Mouse (Mus musculus) c-Kit-positive CD71-negative TER-119-negative erythroid progenitor cells, embryonic 14.5 days (primary cell): ENCODE measurements at regions not wholly inside any gene's neighbourhood (a gene's known extent, or its start where the extent isn't known, plus 50 kb on each side); places are given as distances from the start of the nearest gene placed in this dataset.

ENCODE experiments used
- DNase-seq: peaks from one replicate; pipeline ENCODE4 v3.0.0-alpha.2; 2013; ENCODE audit warnings: low read depth

DNA sequence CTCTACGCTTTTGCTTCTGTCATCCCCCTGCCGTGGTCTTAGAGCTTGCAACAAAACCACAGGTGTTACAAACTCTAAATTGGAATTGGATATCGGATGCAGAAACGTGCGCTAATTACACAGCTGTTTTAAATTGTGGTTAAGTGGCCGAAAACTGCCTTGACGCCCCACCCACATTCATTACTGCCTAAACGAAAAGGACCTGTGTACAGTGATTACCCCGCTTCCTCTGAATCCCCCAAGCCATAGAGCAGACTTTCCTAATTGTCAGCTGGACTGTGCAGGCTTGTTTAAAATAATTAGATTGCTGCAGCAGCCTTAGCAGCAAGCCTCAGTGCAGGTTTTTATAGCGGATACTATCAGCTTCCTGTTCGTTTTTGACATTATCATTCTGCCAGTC, 94.7 kb downstream of the Cxxc4 start:
- no peak for DNase-seq

DNA sequence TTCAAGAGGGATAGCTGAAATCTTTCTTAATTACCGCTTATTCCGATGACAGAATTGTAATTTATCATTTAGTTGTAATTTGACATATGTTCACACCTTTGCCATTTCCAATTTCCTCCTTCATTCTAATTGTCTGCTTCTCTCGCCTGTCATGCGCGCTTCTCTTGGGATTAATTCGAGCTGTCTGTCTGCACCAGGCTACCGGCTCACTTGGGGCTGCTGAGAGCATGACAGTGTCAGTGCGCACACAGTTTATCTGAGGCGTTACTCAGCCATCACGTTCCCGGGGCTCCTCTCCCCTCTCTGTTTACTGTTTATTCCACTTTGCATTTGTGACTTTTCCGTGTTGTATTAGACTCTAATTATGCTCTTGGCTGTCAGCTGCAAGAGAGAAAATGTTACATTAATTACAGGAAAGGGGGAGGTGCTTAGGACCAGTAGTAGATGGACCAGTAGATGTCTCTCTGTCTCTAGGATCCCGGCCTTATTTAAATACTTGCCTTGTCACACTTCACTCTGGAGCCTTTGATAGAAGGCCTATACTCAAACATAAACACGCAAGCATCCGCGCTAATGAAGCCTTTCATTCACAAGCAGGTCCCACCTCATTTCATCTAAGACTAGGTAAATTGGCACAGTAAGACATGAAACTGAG, 95.3 kb downstream of the Cxxc4 start:
- no peak for DNase-seq

DNA sequence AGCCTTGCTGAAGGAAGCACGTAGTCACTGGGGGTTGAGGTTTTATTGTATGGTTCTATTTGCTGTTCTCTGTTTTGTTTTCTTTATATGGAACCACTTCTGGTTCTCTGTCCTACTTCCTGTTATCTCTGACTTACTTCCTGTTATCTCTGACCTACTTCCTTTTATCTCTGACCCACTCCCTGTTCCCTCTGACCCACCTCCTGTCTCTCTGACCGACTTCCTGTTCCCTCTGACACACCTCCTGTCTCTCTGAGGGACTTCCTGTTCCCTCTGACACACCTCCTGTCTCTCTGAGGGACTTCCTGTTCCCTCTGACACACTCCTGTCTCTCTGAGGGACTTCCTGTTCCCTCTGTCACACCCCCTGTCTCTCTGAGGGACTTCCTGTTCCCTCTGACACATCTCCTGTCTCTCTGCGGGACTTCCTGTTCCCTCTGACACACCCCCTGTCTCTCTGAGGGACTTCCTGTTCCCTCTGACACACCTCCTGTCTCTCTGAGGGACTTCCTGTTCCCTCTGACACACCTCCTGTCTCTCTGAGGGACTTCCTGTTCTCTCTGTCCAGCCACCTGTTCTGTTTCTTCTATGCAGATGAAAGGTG, 102.9 kb downstream of the Cxxc4 start:
- DNase-seq = peak; percentile 17

DNA sequence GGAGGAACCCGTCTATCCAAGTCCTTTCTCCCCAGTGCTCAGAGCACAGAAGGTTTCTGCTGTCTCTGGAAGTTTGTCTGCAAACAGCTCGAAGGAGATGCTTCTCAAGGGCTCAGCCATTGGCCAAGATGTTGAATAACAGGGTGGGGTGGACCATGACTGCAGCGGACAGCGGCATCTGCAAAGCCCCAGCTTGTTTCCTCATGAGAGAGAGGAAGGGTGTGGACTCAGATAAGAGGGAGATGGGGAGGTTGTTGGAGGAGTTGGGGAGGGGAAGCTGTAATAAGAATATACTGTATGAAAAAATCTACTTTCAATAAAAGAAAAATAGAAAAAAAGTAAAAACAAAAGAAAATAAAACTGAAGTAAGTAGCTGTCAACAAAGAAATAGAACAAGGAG, 129.7 kb downstream of the Cxxc4 start:
- peak; percentile 6 for DNase-seq

DNA sequence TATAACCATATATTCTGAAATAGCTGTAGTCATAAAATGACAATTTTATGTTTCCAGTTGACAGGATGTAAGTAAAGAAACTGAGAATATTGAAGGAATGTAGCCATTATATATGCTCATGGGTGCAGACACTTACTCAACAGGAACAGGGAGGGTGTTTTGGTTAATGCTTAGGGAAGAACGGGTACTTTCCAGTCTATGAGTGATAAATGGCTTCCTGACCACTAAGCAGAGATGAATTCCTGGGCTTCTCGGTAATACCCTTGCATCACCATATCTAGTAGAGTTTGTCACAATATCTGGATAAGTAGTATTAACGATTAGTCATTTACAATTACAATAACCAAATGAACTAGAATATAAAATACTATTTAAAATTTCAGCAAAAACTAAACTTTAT, 130.5 kb downstream of the Cxxc4 start:
- no peak for DNase-seq

DNA sequence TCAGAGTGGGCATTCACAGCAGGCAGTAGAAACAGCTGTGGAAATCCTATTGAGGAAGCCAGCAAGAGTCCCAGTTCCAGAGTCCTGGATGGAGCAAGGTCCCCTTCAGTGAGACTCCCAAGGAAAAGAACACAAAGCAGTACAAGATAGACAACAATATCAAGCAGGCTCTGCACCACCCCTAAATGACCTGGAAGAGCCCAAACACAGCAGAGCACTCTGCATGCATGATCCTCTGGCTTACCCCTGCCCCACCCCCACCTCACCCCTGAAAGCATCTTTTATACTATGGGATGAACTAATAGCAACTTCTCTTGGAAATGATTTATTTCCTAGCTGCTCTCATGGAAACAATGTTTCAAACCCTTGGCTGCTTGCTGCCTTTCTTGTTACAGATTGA, 132.3 kb downstream of the Cxxc4 start:
- DNase-seq = no peak

DNA sequence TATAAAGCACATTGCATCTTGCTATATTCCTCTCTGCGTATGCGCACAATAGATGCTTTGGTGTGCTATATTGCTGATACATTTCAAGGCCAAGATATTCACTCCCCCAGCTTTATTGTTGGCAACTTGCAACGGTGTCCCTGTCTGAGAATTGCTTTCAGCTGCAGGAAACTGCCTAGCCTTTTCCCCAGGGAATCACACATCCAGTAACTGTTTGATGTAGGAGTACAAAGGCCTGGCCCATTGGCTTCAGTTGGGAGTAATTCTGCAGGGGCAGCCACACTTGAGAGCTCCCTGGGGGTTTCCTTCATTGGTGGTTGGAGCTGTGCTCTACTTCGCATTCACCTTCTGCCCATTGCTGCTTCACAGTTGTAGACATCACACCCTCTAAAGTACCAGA, 132.8 kb downstream of the Cxxc4 start:
- DNase-seq = no peak

DNA sequence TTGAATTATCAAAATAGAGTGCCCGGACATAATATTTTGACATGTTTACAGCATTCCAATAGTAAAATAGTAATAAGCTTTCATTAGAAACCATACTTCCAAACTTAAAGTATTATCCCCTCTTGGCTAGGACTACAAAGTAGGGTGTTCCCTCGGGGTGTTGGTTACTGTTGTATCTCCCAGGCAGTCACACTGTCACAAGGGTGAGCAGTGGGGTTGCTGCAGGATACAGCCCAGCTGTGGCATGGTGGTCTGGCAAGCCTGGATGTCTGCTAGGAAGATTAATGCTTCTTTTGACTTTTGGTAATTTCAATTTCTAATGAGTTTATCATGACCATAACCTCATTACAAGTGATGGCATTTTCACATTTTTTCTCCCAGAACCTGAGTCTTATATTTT, 143.3 kb downstream of the Cxxc4 start:
- DNase-seq = no peak

DNA sequence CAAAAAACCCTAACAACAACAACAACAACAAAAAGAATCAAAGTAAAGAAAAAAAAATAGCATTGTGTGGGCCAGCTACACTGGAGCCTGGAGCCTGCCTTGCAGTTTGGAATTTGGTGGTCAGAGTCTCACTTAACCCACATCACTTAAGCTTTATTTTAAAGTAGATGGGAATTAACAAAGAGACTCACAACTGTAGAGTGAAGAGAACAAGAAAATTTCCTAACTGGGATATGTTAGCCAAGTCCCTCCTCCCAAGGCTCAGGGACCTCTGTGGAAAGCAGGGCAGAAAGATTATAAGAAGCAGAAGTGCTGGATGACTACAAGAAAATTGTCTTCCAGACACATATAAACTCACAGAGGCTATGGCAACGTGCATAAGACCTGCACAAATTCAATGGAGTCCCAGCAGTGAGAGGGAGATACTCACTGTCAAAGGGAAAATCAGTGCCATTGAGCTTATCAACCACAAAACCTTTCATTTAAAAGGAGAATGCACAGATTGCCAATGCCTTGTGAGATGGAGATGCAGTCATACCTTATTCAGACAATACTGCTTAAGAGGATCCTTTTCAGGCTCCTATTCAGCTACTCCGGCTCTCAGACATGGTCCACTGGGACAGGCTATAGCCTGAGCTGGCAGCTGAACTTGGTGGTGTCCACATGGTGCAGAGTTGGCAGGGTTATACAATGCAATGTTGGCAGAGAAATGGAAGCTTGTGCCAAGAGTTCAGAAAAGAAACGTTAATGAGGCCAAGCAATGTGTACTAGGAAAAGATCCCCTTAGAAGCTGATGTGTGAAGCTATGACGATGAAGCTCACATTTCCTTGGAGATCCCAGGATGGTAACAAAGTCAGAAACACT, 154.4 kb downstream of the Cxxc4 start:
- no peak for DNase-seq

DNA sequence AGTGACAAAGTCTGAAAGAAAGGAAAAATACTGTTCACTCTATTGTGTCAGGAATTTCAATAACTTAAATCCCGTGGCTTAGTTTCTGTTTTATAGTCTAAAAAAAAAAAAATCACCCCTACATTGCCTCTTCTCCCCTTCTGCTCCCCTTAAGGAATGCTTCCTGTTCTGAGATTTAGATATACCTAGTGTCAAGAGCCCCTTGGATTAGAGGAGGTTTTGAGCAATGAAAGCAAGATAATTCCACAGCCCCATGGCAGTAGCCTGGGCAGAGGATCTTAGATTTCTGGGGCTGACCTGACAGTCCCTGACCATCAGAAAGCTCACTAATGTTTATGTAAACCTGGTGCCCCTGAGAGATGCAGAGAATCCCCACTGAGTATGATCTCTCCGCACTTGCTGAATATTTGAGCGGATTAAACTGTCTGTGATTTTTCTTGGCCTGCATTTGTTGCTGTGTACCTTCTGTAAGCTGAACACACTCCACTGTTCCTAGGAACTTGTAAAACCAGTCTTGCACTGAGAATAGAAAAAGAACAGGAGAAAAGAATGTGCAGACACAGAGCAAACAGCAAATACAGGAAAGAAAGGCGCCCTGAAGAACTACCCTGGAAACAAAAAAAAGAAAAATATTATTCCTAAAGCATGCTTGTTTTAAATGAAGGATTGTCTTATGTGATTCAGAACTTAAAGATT, 164.3 kb downstream of the Cxxc4 start:
- DNase-seq = no peak

DNA sequence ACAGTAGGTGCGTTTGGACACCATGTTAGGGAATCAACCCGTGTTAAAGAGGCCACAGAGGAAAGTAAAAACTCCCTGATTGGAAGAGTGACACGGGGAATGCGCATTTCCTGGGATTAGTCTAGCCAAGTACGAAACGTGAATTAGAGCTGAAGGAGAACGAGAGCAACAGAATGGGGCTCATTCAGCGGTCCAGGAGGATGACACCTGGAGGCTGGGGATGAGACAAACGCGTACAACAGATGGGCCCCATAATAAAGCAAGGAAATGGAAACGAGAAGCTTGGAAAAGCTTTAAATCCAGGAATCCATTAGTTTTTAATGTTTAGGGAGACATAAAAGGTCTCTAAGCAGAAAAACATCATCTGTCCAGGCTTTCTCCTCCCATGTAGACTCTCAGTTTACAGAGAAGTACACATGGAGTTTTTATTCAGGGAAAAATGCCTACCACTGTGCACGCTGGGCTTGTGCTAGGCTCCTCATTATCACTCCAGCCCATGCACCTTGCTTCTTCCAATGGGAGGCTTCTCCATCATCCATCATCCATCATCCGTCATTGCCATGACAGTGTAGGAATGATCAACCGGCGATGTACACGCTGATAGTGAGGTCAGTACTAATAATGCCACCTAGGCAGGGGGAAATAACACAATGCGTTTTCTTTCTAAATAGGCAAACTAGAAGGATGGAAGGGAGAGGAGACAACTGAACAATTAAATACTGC, 179.5 kb downstream of the Cxxc4 start:
- DNase-seq = no peak

DNA sequence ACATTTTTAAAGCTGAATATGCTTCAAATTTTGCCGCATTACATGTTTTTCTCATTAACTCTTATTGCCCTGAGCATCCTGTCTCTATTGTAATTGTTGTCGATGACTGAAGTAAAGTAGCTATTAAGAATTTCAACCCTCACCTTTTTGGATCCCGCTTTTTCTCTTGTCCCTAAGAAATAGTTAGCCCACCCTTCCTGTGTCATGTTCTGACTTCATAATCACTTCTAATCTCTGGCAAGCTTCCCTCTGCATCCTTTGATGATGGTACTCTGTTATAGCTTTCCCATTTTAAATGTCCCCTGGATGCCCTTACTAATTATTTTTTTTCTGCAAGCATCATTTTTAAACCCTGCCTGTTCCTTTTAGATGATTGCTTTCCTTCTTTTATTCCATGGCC, 191.3 kb downstream of the Cxxc4 start:
- no peak for DNase-seq

DNA sequence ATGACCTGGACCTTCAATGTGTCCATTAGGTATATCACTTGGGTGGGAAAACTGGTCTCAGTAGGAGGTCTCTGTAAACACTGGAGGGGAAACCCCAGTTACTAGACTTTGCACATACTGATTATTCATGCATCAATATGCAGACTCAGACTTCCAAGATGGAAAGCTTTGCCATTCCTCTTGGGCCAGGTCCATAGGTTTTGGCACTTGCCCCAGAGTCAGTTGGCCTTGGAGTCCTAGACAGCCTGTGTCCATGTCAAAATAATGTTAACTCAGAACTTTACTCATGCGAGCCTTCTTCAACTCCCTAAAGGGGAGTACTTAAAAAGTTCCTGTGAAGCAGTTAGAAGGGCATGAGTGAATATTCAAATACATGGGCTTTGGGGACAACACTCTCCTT, 230.3 kb downstream of the Cxxc4 start:
- no peak for DNase-seq

DNA sequence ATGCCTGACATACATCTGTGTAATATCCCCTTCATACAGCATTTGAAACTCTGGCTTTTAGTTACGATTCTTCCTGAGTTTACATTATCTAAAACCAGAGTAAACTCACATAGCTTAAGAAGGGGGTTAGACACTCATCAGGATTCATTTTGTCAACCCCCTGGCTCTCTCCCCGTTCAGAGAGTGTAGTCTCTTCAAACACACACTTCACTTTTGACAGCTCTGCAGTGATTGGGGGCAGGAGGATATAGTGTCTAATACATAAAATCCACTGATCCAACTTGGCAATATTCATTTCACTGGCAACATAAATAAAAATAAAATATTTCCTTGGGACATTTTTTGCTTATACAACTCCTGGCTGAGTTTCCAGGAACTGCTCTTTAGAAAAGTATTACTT, 251.0 kb downstream of the Cxxc4 start:
- no peak for DNase-seq

DNA sequence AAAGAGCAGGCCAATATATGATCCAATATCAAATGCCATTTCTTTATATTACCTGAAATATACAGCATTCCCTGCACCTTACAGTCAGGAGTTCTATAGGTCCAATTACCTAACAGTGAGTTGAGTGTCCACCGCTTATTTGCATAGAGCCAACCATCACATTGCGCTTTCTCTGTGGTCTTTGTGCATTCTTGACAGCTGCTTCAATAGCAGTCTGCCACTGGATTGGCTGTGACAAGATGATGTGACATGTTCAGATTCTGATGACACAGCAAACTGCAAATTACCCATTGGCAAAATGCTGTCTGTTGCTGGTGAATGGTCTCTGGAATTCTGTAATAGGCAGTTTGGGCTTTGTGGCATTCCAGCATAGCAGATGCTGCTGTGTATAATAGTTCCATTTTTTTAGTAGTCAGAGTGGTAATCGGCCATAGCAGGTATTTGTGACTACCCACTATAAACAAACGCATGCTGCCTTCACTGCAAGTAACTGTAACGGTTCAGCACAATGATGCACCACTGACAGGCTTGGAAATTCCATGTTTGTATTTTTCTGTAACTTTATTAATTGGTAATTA, 253.8 kb downstream of the Cxxc4 start:
- no peak for DNase-seq

DNA sequence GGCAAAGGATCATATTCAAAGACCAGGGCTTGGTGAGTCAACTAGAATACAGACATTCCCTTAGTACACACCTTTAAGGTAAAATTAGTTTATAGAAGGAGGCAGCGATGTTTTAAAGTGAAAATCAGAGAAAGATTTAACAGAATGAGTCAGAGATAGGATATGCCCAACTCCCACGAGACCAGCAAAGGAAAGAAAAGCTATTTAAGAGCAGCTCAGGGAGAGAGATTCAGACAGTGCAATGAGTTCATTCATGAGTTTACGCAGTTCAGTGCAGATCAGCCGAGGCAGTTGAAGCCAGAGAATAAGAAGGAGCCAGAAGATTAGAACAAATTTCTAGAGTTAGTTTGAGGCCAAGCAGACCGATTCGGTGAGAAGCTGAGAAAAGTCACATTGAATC, 273.4 kb downstream of the Cxxc4 start:
- DNase-seq = no peak

DNA sequence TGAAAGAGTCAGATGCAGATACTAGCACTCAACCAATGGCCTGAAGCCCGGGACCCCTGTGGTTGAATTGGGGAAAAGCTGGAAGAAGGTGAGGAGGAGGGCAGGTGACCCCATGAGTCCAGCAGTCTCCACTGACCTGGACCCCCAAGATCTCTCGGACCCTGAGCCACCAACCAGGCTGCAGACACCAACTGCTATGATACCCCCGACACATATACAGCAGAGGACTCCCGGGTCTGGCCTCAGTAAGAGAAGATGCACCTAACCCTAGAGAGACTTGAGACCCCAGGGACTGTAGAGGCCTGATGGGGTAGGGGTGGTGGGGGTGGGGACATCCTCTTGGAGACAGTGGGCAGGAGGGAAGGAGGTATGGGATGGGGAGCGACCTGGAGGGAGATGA, 289.5 kb downstream of the Cxxc4 start:
- DNase-seq = no peak

DNA sequence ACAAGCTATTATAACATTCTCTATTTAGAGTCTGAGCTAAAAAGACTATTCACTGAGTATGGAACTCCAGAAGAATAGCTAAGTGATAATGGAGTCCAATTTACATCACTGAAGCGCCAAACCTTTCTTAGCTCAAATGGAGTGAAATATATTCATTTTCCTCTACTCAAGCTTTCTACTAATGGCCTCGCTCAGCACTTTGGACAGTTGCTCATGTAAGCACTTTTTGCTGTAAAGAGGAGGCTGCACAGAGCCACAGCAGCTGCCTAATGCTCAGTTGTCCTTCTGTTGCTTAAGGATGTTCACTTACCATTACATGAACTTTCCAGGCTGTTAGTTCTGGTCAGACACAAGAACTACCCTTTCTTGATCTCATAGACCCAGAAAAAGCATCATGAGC, 268.7 kb upstream of the Tacr3 start:
- DNase-seq = no peak

DNA sequence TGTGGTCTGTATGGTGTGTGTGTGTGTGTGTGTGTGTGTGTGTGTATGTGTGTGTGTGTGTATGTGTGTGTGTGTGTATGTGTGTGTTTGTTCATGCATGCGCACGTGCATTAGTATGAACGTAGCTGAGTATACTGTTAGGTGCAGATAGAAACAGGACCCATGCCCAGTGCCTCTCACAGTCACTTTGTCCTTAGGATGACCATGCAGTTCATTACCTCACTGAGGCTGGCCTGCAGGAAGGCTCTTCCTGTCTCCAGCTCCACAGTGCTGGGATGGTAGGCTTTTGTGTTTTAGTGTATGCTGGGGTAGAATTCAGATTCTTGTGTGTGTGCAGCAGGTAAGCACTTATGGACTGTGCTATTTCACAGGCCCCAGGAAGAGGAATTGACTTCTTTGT, 250.0 kb upstream of the Tacr3 start:
- DNase-seq = no peak

DNA sequence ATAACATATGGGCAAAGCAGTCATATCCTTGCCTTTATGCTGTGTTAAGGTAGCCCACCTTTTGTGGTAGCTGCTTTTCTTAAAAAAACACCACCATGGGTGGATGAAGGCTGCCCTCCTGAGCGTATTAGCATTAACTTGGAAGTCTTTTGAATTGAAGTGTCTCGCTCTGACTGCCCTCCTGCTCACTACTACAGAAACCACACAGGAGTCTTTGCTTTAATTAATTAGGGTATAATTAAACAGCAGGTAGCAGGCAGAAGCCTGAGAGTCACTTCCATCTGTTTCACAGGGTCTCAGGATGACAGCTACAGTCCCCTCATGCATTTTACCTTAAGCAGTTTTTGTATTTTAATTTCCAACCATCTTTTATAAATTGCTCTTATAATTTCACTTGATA, 240.2 kb upstream of the Tacr3 start:
- DNase-seq = no peak

DNA sequence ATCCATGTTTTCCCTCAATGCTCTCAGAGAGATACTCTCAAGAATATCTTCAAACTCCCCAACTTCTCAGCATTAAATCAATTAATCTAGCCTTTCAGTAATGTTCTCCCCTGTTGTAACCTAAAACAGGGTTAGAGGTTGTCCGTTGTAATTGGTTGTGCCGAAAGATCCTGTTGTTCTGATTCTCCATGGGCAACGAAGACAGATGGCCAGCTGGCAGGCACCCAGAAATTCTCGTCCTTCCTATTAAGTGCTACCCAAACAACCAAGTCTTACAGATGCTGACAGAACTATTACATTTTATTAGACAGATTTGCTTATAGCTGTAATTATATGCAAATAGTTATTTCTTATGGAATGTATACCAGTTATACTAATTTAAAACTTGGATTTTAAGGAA, 225.9 kb upstream of the Tacr3 start:
- no peak for DNase-seq

DNA sequence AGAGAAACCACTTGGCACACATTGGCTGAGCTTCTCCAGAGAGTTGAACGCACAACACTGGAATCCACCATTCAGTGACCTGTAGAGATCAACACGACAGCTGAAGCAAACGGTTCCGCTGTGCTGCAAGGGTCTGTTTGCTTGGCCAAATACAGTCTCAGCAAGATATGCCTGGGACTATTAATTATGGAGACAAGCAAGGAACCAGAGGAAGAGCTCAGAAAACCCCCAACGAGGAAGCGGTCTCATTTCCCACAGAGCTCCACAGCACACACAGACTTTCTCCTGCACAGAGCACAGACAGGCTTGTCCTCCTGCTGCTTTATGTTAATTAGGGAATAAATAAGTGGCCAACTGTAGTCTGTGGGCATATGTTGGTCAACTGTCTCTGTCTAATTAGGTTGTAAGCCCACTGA, 223.4 kb upstream of the Tacr3 start:
- DNase-seq = no peak
